Mouse (Mus musculus) cortical plate, adult 2 months (tissue): ENCODE measurements around the gene Zfp444. TPM values are rescaled to one million over a fixed set of nuclear protein-coding genes. Genes with fewer than 3 reads are reported as not detected.

Experiments
- H3K27ac ChIP-seq: fragments of 200-500 bp; 2 replicates; pipeline ENCODE4 v1.5.1; 2012; ENCODE audit warnings: low read length, control low read depth, inconsistent platforms; ENCODE audit not compliant: insufficient read depth
- H3K4me1 ChIP-seq: fragments of 200-500 bp; 2 replicates; pipeline ENCODE4 v1.6.1; 2011; ENCODE audit warnings: low read length; ENCODE audit not compliant: control insufficient read depth, insufficient read depth
- H3K4me3 ChIP-seq: fragments of 200-500 bp; 2 replicates; pipeline ENCODE4 v1.5.1; 2011; ENCODE audit warnings: mild to moderate bottlenecking, low read length, control low read depth; ENCODE audit not compliant: insufficient read depth
- CTCF ChIP-seq: fragments of 200-500 bp; IDR thresholded peaks from 2 replicates; pipeline ENCODE4 v1.5.1; 2011; ENCODE audit warnings: mild to moderate bottlenecking, control low read depth, low read length; ENCODE audit not compliant: insufficient read depth; ENCODE audit errors: extremely low read depth
- POLR2A ChIP-seq: fragments of 200-500 bp; IDR thresholded peaks from 2 replicates; pipeline ENCODE4 v1.6.1; 2011; ENCODE audit warnings: mild to moderate bottlenecking, low read length, control low read depth; ENCODE audit not compliant: insufficient read depth; ENCODE audit errors: extremely low read depth
- polyA plus RNA-seq: library from polyadenylated mRNA; depleted of rRNA; stranded (reverse); fragments of >200 nt; gene quantifications from 2 replicates; pipeline ENCODE4 v1.2.3, GENCODE M21; 2012

The Zfp444 gene
- polyA plus RNA-seq, 1 experiment, result 56.1 TPM

DNA sequence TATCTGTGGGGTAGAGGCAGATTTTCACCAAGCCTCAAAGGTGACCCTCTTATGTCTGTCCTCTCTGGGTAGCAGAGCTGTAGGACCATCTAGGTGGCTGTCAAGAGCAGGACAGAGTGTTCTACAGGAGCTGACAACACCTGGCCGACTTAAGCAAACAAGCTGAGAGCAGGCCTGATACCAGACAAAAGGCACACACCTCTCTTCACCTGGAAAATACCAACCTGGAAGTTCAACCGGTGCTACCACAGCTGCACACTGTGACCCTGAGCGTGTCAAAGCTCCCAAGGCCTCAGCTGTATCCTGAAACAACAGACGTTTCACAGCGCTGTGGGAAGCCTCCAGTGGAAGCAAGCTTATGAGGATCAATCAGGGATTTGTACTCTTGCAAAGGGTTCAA lies 24.3 kb upstream of the Zfp444 start:
- H3K4me3 ChIP-seq, result no peak overlapping the region
- 0 out of 2 replicates have a peak overlapping the region, but pooled peaks have one; percentile 15 for H3K27ac ChIP-seq
- peaks cover 13% of the 10 kb centered on the region for H3K4me1 ChIP-seq
- TF ChIP-seq POLR2A (no peak), CTCF (no peak)

DNA sequence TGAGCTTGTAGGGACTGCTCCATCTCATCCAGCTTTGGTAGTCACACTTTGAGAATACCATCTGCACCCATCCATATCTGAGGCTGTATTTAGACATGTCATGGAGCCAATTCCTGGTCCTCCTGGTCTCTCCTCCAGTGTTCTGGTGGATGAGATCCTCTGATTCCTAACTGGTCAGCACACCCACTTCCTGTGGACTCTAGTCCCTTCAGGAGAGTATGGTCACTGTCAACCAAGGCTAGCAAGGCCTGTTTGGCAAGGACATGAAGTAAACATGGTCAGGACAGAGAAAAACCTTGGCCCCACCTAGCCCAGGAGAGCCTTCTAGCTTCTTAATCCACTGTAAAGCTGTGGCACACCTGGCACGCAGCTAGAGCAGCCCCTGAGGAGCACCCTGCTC lies 20.8 kb upstream of the Zfp444 start:
- Histone ChIP-seq H3K27ac (no peak overlapping the region), H3K4me3 (no peak overlapping the region), H3K4me1 (peaks cover 12% of the 10 kb centered on the region; the same call in 1 of the 2 replicates)
- TF ChIP-seq CTCF, result no peak

DNA sequence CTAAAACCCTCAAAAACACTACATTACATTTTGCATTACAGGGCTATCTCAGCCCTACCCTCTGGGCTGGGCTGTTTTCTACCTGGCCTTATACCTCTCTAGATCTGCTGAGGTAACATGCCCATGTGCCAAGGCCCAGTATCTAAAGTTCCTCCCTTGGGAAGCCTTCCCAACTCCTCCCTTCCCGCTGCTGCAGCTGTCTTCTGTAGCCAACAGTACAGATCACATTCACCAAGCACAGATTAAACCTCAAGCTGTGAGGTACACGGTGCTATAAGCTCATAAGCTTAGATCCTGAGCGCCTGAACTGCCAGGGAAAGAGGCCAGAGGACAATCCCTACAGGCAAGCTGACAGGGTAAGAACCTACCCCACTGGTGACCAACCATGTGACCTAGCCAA lies 20.0 kb upstream of the Zfp444 start:
- TF ChIP-seq CTCF, result no peak
- TF ChIP-seq POLR2A, result no peak
- peaks cover 14% of the 10 kb centered on the region; the same call in 1 of the 2 replicates for H3K4me1 ChIP-seq

DNA sequence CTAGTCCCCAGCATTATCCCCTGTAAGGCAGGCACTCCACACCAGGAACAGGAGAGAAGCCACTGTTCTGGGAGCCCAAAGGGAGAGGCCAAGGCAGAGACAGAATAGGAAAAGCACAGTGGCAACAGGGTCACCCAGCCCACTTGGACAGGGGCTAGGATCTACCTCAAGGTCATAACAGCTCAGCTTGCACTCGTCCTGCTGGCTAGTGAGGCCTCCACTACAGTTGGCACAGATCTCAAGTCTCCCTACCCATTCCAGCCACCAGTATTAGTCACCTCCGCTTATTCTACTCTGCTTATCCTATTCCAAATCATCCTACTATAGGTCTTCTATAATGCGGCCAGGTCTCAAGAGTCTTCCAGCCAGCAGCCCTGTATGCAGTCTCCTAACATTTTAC lies 18.9 kb upstream of the Zfp444 start:
- no peak for TF ChIP-seq CTCF
- TF ChIP-seq POLR2A, result no peak
- Histone ChIP-seq H3K4me1 (peaks cover 14% of the 10 kb centered on the region; the same call in 1 of the 2 replicates), H3K4me3 (no peak overlapping the region), H3K27ac (no peak overlapping the region)

More for the DNA sequence above, 20.0 kb upstream of the Zfp444 start:
- H3K27ac ChIP-seq, result no peak overlapping the region
- no peak overlapping the region for H3K4me3 ChIP-seq

DNA sequence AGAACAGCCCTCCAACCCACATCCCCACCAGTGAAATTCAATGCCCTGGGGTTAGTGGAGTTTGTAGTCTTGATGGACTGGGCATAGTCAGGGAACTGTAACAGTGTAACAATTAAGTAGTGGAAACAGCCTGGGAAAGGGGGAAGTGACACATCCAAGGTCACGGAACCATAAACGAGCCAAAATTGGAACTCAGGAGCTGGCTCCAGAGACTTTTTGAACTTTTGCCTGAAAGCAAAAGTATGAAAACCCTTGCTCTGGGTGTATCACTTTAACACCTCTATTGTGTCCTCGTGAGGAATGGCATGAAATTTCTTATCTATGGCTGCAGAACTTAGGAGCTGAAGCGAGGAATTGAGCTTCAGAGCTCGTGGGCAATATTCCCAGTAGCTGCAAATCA lies 17.9 kb upstream of the Zfp444 start:
- Histone ChIP-seq H3K4me3 (peak overlapping the region; percentile 98; the same call in 1 of the 2 replicates), H3K4me1 (peaks cover 14% of the 10 kb centered on the region; the same call in 1 of the 2 replicates), H3K27ac (no peak overlapping the region)
- TF ChIP-seq CTCF (no peak), POLR2A (no peak)

- peak overlapping the region; percentile 98 for H3K4me3 ChIP-seq
- peaks cover 14% of the 10 kb centered on the region; the same call in 1 of the 2 replicates for H3K4me1 ChIP-seq
- TF ChIP-seq POLR2A (0 out of 2 replicates have a peak, but pooled peaks have one; percentile 20), CTCF (no peak)
- H3K27ac ChIP-seq, result peak overlapping the region; percentile 99
Observed at GRCm38 (mm10) chr7:6155031-6155872, 16.8 kb upstream of the Zfp444 start.

- Histone ChIP-seq H3K4me3 (peak within 1 kb of the TSS; percentile 98), H3K27ac (peak within 1 kb of the TSS; percentile 99), H3K4me1 (peaks cover 14% of the 10 kb centered on the region; the same call in 1 of the 2 replicates)
- no peak for TF ChIP-seq POLR2A
- no peak for TF ChIP-seq CTCF
Observed at GRCm38 (mm10) chr7:6155901-6156411, 16.1 kb upstream of the Zfp444 start, which contains the start of gene Zfp787. Gene Zfp787, minus strand, starts transcription at chr7:6155997.

GRCm38 (mm10) chr7:6156901-6157472 lies 15.0 kb upstream of the Zfp444 start:
- peaks cover 11% of the 10 kb centered on the region; the same call in 1 of the 2 replicates for H3K4me1 ChIP-seq
- H3K4me3 ChIP-seq, result peak overlapping the region; percentile 98; the same call in 1 of the 2 replicates
- TF ChIP-seq POLR2A (no peak), CTCF (no peak)
- H3K27ac ChIP-seq, result no peak overlapping the region

- no peak overlapping the region for H3K27ac ChIP-seq
- TF ChIP-seq POLR2A (no peak), CTCF (no peak)
- H3K4me1 ChIP-seq, result peaks cover 11% of the 10 kb centered on the region; the same call in 1 of the 2 replicates
- H3K4me3 ChIP-seq, result no peak overlapping the region
Observed at GRCm38 (mm10) chr7:6157479-6157878, 14.5 kb upstream of the Zfp444 start.
